Mouse (Mus musculus): ENCODE measurements around the gene Ddx47.

- TF ChIP-seq CTCF (IDR thresholded peaks at IDR 0.05; ENCODE audit: control insufficient read depth, insufficient read depth, insufficient replicate concordance, low read depth, low read length) (no peak), POLR2A (IDR thresholded peaks at IDR 0.05; ENCODE audit: control insufficient read depth, low read depth, low read length) (no peak)
These were observed 20.7 kb upstream of the Ddx47 start for GRCm38 (mm10) chr6:134990674-134991073.

Measured in testis, adult 2 months (tissue).